Mouse (Mus musculus) heart, postnatal 10 days (tissue): ENCODE results near the gene Dnajb14. TPM values are rescaled to one million over a fixed set of nuclear protein-coding genes. Genes with fewer than 3 reads are reported as not detected.
"Not testable (repeated sequence)": the region's sequence is repeated elsewhere in the genome, so short reads cannot be mapped to it uniquely, and the experiment has no call there.

ENCODE experiments used
- DNase-seq, 2 experiments: peaks; one replicate each; pipeline ENCODE4 v3.0.0; 2021
- intact Hi-C: fragments of 180-260 bp; cut with DNase I; formaldehyde crosslinking; loops from one replicate; pipeline ENCODE4 v1.15.1; 2025
- total RNA-seq, 2 experiments: library from RNA; stranded (reverse); gene quantifications; 2 replicates each; pipeline ENCODE4 v1.2.3; 2021

Gene Dnajb14
- total RNA-seq, 2 experiments from 2014 or later, result 12.1 to 12.8 TPM

DNA sequence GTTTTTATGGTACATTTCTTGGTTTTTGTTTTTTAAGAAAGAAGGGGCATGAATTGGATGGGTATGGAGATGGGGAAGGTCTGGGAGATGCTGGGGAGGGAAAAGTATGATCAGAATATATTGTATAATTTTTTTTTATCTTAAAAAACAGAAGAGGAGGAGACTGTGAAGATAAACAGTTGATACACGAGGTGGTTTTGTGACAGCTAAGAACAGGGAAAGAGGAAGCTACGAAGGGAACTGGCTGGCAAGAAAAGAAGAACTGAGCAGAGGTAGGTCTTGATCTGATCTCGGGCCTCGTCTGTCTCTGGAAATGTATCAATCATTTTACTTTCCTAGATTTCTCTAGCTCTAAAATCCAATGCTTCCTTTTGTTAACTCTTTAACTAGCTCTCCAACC is 80.0 kb downstream of the Dnajb14 start:
- intact Hi-C loops, result no loop called here
- DNase-seq, result no peak

DNA sequence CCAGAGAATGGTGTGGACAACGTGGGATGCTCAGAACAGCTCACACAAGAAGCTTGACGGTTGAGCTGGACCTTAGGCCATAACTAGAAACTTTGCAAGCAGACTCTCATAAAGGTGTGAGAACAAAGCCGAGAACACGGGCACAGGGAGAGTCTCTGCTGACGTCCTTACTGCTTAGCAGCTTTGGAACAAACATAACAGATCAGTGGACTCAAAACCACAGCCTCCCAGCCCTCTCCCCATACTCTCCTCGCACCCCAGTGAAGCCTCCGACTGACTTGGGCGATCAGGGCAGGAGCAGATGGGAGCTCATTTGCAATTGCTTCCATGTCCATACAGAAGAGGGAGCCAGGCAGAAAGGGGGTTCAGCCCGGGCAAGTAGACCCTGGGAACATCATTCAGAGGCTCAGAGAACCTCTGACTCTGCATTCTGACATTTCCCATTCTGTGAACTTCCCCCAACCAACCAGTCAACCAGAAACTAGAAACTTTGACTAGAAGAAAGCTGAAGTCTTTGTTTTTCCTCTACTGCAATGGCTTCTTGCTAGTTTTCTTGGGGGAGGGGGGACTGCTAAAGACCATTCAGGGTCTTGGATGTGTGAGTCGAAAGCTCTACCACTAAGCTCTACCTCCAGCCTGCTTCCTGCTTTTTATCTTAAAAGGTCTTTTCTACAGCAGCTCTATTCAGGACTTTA is 82.9 kb downstream of the Dnajb14 start:
- intact Hi-C loops, result no loop called here
- no peak for DNase-seq

DNA sequence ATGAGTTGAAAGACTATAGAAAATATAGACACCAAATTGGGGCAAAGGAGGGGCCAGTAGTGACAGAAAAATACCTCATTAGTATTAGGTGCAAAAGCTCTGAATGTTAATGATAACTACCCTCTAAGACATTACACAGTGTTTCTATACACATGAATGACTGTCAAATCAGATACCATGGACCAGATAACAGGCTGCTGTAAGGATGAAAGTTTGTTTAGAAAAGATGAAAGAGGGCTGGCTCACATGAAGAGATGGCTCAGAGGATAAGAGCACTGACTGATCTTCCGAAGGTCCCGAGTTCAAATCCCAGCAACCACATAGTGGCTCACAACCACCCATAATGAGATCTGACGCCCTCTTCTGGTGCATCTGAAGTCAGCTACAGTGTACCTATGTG is 83.8 kb downstream of the Dnajb14 start:
- intact Hi-C loops, DNase-seq: not testable (repeated sequence)

DNA sequence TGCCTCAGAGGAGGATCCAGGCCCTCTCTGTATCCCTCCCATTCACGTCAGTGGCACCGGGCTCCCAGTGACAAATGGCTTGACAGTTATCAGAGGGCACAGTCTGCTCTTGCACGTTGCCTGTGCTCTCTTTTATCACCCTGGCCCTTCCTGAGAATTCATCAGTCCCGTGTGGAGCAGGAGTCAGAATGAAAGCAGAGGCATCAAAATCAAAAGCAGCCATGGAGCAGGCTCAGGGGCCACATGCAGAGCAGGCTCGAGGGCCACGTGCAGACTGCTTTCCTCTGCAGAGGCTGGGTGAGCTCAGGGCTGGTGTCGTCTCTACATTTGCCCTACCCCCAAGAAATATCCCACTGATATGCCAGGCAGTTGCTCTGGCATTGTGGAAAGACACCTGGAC is 84.3 kb downstream of the Dnajb14 start:
- intact Hi-C loops, result no loop called here

DNA sequence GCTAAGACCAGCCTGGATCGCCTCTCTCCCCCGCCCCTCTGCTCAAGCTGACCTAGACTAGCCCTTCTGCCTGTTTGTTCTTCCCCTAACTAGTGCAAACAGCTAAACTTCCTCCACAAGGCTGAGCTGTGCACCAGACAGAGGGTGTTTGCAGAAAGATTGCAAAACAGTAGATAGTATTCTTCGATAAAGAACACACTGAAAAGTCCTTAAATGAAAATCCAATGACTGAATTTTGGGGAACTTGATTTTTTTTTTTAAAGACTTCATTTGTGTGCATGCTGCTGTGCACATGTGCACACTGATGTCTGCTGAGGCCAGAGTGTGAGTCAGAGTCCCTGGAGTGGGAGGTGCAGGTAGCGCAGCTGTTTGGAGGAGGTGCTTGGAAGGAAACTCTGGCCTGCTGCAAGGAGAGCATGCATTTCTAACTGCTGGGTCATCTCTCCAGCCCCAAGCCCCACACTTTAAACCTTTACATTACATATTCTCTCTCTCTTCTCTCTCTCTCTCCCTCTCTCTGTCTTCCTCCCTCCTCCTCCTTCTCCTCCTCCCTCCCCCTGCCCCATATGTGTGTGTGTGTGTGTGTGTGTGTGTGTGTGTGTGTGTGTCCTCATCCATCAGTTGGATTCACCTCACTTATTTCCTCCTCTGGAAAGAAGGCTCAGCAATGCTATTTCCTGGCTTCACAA is 84.9 kb downstream of the Dnajb14 start:
- intact Hi-C loops, result no loop called here
- DNase-seq, result peak; percentile 55 to 58

More for the DNA sequence above, 84.3 kb downstream of the Dnajb14 start:
- DNase-seq, result no peak

DNA sequence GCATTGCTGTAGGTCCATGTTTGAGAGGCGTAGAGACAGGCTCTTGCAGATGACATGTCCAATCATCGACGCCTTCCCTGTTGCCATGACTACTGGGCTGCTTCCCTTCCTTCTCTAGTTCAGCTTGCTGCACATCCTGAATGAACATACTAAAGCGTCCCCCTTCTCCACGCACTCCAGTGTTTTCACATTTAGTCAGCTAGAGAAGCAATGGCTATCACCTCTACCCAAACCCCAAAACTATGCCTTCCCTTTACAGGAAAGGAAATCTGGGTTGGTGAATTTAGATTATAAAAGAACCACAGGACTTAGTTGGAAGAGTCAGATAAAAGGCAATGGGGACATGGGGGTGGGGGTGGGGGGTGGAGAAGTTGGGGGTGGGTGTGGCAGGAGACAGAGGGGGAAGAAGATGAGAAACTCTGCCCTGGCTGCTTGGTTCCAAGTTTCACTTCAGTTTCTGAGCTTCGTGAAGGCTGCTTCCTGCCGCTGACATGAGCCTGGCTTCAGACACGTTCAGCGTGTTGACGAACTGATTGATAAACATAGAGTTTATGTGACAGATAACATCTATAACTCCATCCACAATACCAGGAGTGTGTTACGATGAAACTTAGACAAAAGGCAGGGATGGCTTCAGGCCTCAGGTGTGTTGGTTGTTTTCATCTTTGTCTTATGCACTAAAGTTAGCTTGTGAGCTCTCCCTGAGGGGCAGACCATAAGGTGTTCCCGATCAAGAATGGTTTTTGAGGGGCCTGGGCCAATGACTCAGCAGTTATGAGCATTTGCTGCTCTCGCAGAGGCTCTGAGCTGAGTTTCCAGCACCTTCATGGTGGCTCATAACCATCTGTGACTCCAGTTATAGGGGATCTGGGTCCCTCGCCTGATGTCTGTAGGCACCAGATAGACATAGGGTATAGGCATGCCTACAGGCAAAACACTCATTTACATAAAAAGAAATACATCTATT is 85.7 kb downstream of the Dnajb14 start:
- intact Hi-C loops, result no loop called here
- DNase-seq, result peak; percentile 45 to 70

DNA sequence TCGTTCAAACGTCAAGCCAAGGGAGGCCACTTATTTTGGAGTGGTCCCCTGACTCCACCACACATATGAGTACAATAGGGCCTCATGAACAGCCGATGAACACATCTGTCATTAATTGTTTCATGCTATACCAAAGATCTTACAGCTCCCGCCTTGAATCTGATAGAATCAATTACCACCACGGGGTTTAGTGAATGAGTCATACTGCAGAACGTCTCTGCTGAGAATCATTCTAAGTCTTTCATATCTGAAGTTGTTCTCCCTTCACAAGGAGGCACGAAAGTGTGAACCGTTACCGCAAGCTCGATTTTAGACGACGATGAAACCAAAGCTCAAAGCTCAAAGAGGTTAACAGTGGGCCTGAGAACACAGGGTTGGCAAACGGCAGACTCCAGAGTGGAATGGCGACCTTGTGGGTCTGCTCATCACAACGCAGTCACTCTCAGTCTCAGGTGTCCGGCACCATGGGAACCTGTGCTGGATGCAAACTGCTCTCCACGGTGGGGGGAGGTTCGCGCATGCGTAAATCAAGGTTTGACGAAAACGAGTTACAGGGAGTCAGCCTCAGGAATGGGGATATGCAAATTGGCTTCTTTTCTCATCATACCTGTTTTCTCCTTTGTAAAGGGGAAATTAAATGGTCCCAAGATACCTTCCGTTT is 86.9 kb downstream of the Dnajb14 start:
- intact Hi-C loops, result no loop called here
- no peak for DNase-seq

DNA sequence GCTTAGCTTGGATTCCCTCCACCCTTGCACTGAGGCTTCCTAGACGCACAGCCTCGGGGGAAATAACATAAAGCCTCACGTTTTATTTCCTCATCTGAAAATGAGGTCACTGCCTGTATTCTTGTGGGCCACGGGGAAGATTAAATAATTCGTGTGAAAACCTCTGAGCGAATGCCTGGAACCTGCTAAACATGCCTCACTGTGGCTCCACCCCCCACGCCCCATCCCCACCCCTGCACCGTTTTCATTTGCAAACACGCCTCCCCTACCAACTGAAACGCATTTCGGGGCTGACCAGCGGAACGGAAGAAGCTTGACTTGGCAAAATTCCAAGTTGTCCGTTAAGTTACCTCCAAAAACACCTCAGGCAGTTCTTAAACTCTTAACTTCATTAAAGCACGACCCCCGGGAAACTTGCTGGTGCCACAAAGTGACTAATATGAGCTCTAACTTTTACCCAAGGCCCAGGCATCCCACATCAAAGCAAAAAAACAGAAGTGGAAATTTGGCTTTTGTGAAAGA is 88.1 kb downstream of the Dnajb14 start:
- intact Hi-C loops, result no loop called here
- no peak for DNase-seq

DNA sequence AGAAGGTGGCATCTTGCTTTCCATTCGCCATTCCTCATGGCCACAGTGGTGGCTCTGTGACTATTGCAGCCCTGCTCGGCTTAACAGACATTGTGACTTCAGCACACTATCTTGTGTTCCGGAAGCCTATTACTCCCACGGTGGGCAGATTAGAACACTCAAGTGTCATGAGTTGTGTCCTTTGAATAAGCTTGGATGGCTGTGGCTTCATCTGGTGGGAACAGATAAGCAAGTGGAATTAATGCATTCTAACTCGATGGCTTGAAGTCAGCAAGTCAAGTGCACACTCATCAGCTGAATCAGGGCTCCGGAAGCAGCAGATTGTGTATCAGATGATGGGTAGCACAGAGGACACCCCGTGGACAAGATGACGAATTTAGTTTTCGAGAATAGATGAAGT is 90.4 kb downstream of the Dnajb14 start:
- intact Hi-C loops, result no loop called here
- no peak for DNase-seq

DNA sequence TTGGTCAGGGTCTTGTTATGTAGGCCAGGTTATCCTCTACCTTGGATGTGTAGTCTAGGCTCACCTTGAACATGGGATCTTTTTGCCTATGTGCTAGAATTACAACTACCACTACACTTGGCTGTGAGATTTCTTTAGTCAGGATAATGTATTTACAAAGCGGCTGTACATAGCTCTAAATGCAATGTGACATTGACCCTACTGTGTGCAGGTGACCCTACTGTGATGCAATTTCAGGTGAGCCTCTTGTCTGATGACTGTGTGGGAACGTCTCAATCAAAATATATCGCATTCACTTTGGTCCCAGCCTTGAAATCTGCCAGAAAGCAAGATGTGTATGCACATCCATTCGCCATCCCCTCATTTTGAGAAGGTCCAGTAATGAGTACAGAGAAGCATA is 90.9 kb downstream of the Dnajb14 start:
- no peak for DNase-seq
- intact Hi-C loops, result no loop called here

DNA sequence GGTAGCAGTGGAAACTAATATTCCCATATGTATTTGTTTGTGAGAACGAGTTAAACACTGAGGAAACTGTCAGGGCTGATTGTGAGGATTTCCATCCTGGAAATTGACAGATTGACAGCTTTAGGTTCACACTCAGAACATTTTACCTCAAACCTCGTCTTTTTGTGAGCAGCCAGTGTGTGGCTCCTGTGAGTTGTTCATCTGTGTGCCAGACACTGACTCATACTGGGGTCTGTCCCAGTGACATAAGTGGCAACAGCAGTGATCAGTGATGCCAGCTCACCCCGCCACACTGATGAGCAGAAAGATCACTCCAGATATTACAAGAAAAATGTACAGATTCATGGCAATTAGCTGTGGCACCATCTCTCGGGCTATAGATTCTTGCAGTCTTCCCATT is 92.0 kb downstream of the Dnajb14 start:
- no peak for DNase-seq
- intact Hi-C loops, result no loop called here

DNA sequence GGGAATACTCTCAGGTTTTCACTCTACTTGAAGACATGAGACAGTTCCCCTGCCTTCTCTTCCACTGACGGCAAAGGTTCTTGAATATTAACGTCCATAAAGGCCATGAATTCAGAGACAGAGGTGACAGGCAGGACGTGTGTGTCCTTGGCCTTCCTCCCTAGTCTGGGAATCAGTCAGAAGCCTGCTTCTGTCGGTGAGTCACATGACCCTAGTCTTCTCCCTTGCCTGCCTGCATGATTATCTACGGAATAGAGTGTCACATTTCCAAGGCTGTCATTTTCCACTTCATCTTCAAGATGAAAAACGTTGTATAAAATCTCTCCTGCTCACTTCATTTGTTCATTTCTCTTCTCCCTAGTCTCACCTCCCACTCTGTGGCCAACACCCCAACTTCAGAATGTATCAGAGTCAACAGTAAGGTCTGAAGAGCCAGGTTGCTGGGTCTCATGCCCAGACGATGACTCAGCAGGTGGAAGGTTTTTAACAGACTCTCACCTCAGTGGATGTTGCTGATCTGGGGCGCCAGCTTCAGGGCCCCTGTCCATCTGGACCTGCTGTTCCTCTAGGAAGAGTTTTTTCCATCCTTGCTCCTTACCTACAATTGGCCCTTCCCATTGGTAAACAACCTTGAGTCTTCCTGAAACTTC is 94.4 kb downstream of the Dnajb14 start:
- DNase-seq, result no peak
- intact Hi-C loops, result no loop called here

DNA sequence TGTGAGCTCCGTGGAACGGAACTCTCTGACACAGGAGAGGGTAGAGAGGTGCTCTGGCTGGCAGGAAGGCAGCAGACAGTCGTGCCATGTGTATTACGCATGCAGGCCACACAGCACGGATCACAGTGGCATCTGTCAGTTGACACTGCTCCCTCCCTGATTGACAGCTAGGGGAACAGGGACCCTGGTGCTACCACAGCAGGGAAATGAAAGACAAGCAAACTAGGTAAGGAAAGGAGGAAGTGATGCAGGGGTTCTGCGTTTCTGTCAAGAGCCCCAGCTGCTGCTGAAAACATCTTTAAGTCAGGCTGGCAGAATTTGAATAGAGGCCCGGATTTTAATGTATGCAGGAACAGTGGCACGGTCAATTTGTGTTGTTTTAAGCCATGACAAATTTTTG is 96.0 kb downstream of the Dnajb14 start:
- no peak for DNase-seq
- intact Hi-C loops, result no loop called here

DNA sequence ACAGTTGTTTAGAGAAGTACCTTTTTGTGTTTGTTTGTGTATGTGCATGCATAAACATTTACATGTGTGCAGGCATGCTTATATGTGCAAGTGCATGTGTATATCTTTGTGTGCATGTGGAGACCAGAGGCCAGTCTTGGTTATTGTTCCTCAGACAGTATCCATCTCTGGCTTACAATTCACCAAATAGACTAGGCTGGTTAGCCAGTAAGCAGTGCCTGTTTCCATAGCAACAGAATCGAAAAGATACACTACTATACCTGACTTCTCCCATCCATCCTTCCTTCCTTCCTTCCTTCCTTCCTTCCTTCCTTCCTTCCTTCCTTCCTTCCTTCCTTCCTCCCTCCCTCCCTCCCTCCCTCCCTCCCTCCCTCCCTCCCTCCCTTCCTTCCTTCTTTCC is 96.5 kb downstream of the Dnajb14 start:
- intact Hi-C loops, result not testable (repeated sequence)

More for the DNA sequence above, 96.5 kb downstream of the Dnajb14 start:
- not testable (repeated sequence) for DNase-seq

Other genes starting within 250 kb of the Dnajb14 start
- gene Ddit4l, start 246.1 kb upstream of the Dnajb14 start, total RNA-seq, result 1 to 10 TPM in 1 of 2 experiments, under 1 TPM in 1; 0.67 to 1.6 TPM
- gene Gm21962, start 196.2 kb upstream of the Dnajb14 start, total RNA-seq, result not detected
- 100 to 1,000 TPM; 153 to 154 TPM for gene H2afz, start 3.2 kb upstream of the Dnajb14 start, total RNA-seq
- gene Lamtor3, start 50.8 kb downstream of the Dnajb14 start, total RNA-seq, result 10 to 100 TPM; 87.8 to 98.0 TPM
- 1 to 10 TPM; 4.0 to 5.2 TPM for gene Dapp1, start 113.9 kb downstream of the Dnajb14 start, total RNA-seq
- gene 1110002E22Rik, start 197.4 kb downstream of the Dnajb14 start, total RNA-seq, result 10 to 100 TPM; 51.3 to 77.4 TPM
- gene Gm5105, start 199.7 kb downstream of the Dnajb14 start, total RNA-seq, result under 1 TPM; 0.67 to 0.72 TPM